15 mouse cellular contexts compared by ENCODE assay signal in genomic region chr5:88398581-88398980, GRCm38 (mm10). TPM values are rescaled to one million over a fixed set of nuclear protein-coding genes. Genes with fewer than 3 reads are reported as not detected.
DNase-seq lines count a peak whose midpoint lies in the region; ATAC-seq lines count a peak whose summit lies in the region.
"Had no signal": no experiment of that assay in that cellular context is flagged by ENCODE, and none has a peak within 500 bp of the region (broad histone marks: within the 10 kb centered on the region; RNA-seq: fewer than 3 reads in every experiment).

No protein-coding gene starts in this region.

- H3K9ac ChIP-seq in hindbrain, embryonic 16.5 days (ENCODE audit: low read depth, low read length) = no peak overlapping the region
- no peak overlapping the region for H3K9ac ChIP-seq in midbrain, embryonic 16.5 days (ENCODE audit: low read depth, low read length)
- no peak overlapping the region for H3K9ac ChIP-seq in midbrain, embryonic 14.5 days (replicated peaks; ENCODE audit: low read length)
- H3K9ac ChIP-seq: heart, embryonic 13.5 days; limb, embryonic 15.5 days; lung, embryonic 15.5 days; neural tube, embryonic 13.5 days had no signal

- no peaks in the 10 kb centered on the region for H3K4me1 ChIP-seq in hindbrain, embryonic 16.5 days (ENCODE audit: control insufficient read depth, insufficient read depth, low read depth, low read length)
- 0 out of 2 replicates have a peak, but pooled peaks cover 5% of the 10 kb centered on the region for H3K4me1 ChIP-seq in hindbrain, embryonic 10.5 days (replicated peaks)
- H3K4me1 ChIP-seq in midbrain, embryonic 16.5 days (ENCODE audit: control insufficient read depth, insufficient read depth, low read length) = no peaks in the 10 kb centered on the region
- H3K4me1 ChIP-seq in midbrain, embryonic 14.5 days (ENCODE audit: control insufficient read depth, insufficient read depth, low read length) = no peaks in the 10 kb centered on the region
- H3K4me1 ChIP-seq: heart, embryonic 13.5 days; limb, embryonic 15.5 days; lung, embryonic 15.5 days; neural tube, embryonic 13.5 days had no signal

- H3K27me3 ChIP-seq in hindbrain, embryonic 16.5 days (replicated peaks; ENCODE audit: control insufficient read depth, insufficient read depth, low read length) = no peaks in the 10 kb centered on the region
- no peaks in the 10 kb centered on the region for H3K27me3 ChIP-seq in hindbrain, embryonic 10.5 days (ENCODE audit: insufficient read depth, poor library complexity, severe bottlenecking)
- no peaks in the 10 kb centered on the region for H3K27me3 ChIP-seq in midbrain, embryonic 16.5 days (ENCODE audit: control insufficient read depth, insufficient read depth, low read depth, low read length)
- no peaks in the 10 kb centered on the region for H3K27me3 ChIP-seq in midbrain, embryonic 14.5 days (ENCODE audit: control insufficient read depth, insufficient read depth, low read length)
- H3K27me3 ChIP-seq: heart, embryonic 13.5 days; limb, embryonic 15.5 days; lung, embryonic 15.5 days; neural tube, embryonic 13.5 days had no signal

- H3K36me3 ChIP-seq in hindbrain, embryonic 16.5 days (ENCODE audit: control insufficient read depth, insufficient read depth, low read length) = no peaks in the 10 kb centered on the region
- H3K36me3 ChIP-seq in hindbrain, embryonic 10.5 days = no peaks in the 10 kb centered on the region
- no peaks in the 10 kb centered on the region for H3K36me3 ChIP-seq in midbrain, embryonic 16.5 days (ENCODE audit: control insufficient read depth, insufficient read depth, low read length)
- H3K36me3 ChIP-seq in midbrain, embryonic 14.5 days (ENCODE audit: control insufficient read depth, insufficient read depth, low read length) = no peaks in the 10 kb centered on the region
- H3K36me3 ChIP-seq: heart, embryonic 13.5 days; limb, embryonic 15.5 days; lung, embryonic 15.5 days; neural tube, embryonic 13.5 days had no signal

- H3K4me3 ChIP-seq in hindbrain, embryonic 16.5 days (ENCODE audit: low read length) = no peak overlapping the region
- no peak overlapping the region for H3K4me3 ChIP-seq in hindbrain, embryonic 10.5 days
- no peak overlapping the region for H3K4me3 ChIP-seq in midbrain, embryonic 16.5 days (ENCODE audit: low read depth, low read length)
- H3K4me3 ChIP-seq in midbrain, embryonic 14.5 days (replicated peaks; ENCODE audit: low read depth, low read length) = no peak overlapping the region
- H3K4me3 ChIP-seq: heart, embryonic 13.5 days; limb, embryonic 15.5 days; lung, embryonic 15.5 days; neural tube, embryonic 13.5 days had no signal

- H3K9me3 ChIP-seq in hindbrain, embryonic 16.5 days (ENCODE audit: control insufficient read depth, low read length) = no peaks in the 10 kb centered on the region
- no peaks in the 10 kb centered on the region for H3K9me3 ChIP-seq in hindbrain, embryonic 10.5 days
- H3K9me3 ChIP-seq in midbrain, embryonic 16.5 days (replicated peaks; ENCODE audit: control insufficient read depth, low read length, poor library complexity, severe bottlenecking) = no peaks in the 10 kb centered on the region
- no peaks in the 10 kb centered on the region for H3K9me3 ChIP-seq in midbrain, embryonic 14.5 days (ENCODE audit: control insufficient read depth, low read length)
- H3K9me3 ChIP-seq: heart, embryonic 13.5 days; limb, embryonic 15.5 days; lung, embryonic 15.5 days; neural tube, embryonic 13.5 days had no signal

- H3K4me2 ChIP-seq in hindbrain, embryonic 16.5 days (ENCODE audit: low read length) = no peak overlapping the region
- no peak overlapping the region for H3K4me2 ChIP-seq in midbrain, embryonic 16.5 days (ENCODE audit: low read length)
- no peak overlapping the region for H3K4me2 ChIP-seq in midbrain, embryonic 14.5 days (ENCODE audit: low read length)
- H3K4me2 ChIP-seq: heart, embryonic 13.5 days; limb, embryonic 15.5 days; lung, embryonic 15.5 days; neural tube, embryonic 13.5 days had no signal

- DNase-seq in hindbrain, embryonic 10.5 days (ENCODE audit: low spot score) = no peak
- no peak for DNase-seq in midbrain, embryonic 14.5 days
- peak; percentile 47 for DNase-seq in cerebellum, adult 9-11 months
- DNase-seq in adrenal gland, adult 2 months = no peak
- no peak for DNase-seq in thymus, adult 18-20 months
- DNase-seq: gastrocnemius, postnatal 10 days; right cerebral cortex, postnatal 14 days had no signal

- no peak overlapping the region for H3K27ac ChIP-seq in hindbrain, embryonic 16.5 days (ENCODE audit: low read depth, low read length)
- no peak overlapping the region for H3K27ac ChIP-seq in hindbrain, embryonic 10.5 days
- H3K27ac ChIP-seq in midbrain, embryonic 16.5 days (ENCODE audit: low read length) = no peak overlapping the region
- H3K27ac ChIP-seq in midbrain, embryonic 14.5 days (replicated peaks; ENCODE audit: low read depth, low read length) = no peak overlapping the region
- H3K27ac ChIP-seq: heart, embryonic 13.5 days; kidney, postnatal 0 days; limb, embryonic 15.5 days; lung, embryonic 15.5 days; neural tube, embryonic 13.5 days had no signal

- ATAC-seq in hindbrain, embryonic 16.5 days = peak; percentile 45; the same call in 1 of the 2 replicates
- ATAC-seq in midbrain, embryonic 16.5 days = peak; percentile 28; the same call in 1 of the 2 replicates
- ATAC-seq in midbrain, embryonic 14.5 days (ENCODE audit: low FRiP score, low TSS enrichment) = no peak

- 66% methylated on average over 5 of the region's 5 CpGs for WGBS in hindbrain, embryonic 16.5 days
- WGBS in hindbrain, embryonic 10.5 days = 71% methylated on average over 5 of the region's 5 CpGs
- WGBS in midbrain, embryonic 16.5 days = 82% methylated on average over 5 of the region's 5 CpGs
- WGBS in midbrain, embryonic 14.5 days = 71% methylated on average over 5 of the region's 5 CpGs

RNA-seq across cellular contexts. Expression of gene Amtn, which starts 22.7 kb away (rescaled TPM):
- polyA plus RNA-seq in hindbrain, embryonic 16.5 days (2015; fragmentation: Nextera tagmentation; extraction: Ambion mirVana) = not detected in 2 replicates
- not detected in 2 replicates for polyA plus RNA-seq in hindbrain, embryonic 10.5 days (2016; fragmentation: Nextera tagmentation; extraction: Ambion mirVana)
- polyA plus RNA-seq in midbrain, embryonic 16.5 days (2015; fragmentation: Nextera tagmentation; extraction: Ambion mirVana) = not detected in 2 replicates
- not detected in 2 replicates for polyA plus RNA-seq in midbrain, embryonic 14.5 days (2014; fragmentation: Nextera tagmentation; extraction: Ambion mirVana)
- not detected for total RNA-seq in adrenal gland, adult 2 months (2021)
- polyA plus RNA-seq in adrenal gland, adult 2 months (2012; rRNA removed) = not detected in 2 replicates
- total RNA-seq: layer of hippocampus, postnatal 14 days had no signal
- polyA plus RNA-seq: heart, embryonic 13.5 days; kidney, postnatal 0 days; lung, embryonic 15.5 days; neural tube, embryonic 13.5 days had no signal

RNA-seq across cellular contexts. Expression of gene Ambn, which starts 57.2 kb away (rescaled TPM):
- not detected in 2 replicates for polyA plus RNA-seq in hindbrain, embryonic 16.5 days (2015; fragmentation: Nextera tagmentation; extraction: Ambion mirVana)
- polyA plus RNA-seq in hindbrain, embryonic 10.5 days (2016; fragmentation: Nextera tagmentation; extraction: Ambion mirVana) = not detected in 2 replicates
- polyA plus RNA-seq in midbrain, embryonic 16.5 days (2015; fragmentation: Nextera tagmentation; extraction: Ambion mirVana) = not detected in 2 replicates
- polyA plus RNA-seq in midbrain, embryonic 14.5 days (2014; fragmentation: Nextera tagmentation; extraction: Ambion mirVana) = not detected in 2 replicates
- total RNA-seq in adrenal gland, adult 2 months (2021) = not detected
- polyA plus RNA-seq in adrenal gland, adult 2 months (2012; rRNA removed) = not detected in 2 replicates
- total RNA-seq: gastrocnemius, postnatal 10 days; layer of hippocampus, postnatal 14 days had no signal
- polyA plus RNA-seq: heart, embryonic 13.5 days; kidney, postnatal 0 days; lung, embryonic 15.5 days; neural tube, embryonic 13.5 days had no signal
